Comparison of ENCODE assay signal across 22 mouse cellular contexts in the genomic region with DNA sequence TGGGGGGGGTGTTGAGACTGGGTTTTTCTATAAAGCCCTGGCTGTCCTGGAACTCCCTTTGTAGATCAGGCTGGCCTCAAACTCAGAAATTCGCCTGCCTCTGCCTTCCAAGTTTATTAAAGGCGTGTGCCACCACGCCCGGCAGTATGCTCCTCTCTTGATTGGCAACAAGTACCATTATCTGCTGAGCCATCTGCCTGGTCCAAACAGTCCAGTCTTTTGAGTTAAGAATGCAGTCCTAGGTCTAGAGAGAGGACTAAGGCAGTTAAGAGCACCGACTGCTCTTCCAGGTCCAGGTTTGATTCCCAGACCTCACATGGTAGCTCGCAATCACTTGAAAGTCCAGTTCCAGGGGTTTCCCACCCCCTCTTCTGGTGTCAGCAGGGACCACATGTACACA. TPM values are rescaled to one million over a fixed set of nuclear protein-coding genes. Genes with fewer than 3 reads are reported as not detected.
DNase-seq lines count a peak whose midpoint lies in the region; ATAC-seq and TF ChIP-seq lines count a peak whose summit lies in the region.
"Had no signal": no experiment of that assay in that cellular context is flagged by ENCODE, and none has a peak within 500 bp of the region (broad histone marks: within the 10 kb centered on the region; RNA-seq: fewer than 3 reads in every experiment).

No protein-coding gene starts in this region.

- H3K4me2 ChIP-seq in liver, embryonic 14.5 days (ENCODE audit: low read depth): no peak overlapping the region
- H3K4me2 ChIP-seq in liver, embryonic 11.5 days: no peak overlapping the region
- H3K4me2 ChIP-seq in intestine, embryonic 15.5 days (replicated peaks): no peak overlapping the region
- H3K4me2 ChIP-seq: embryonic facial prominence, embryonic 13.5 days; embryonic facial prominence, embryonic 15.5 days; forebrain, embryonic 12.5 days had no signal

- no peak for TF ChIP-seq CTCF in liver, embryonic 14.5 days (IDR thresholded peaks at IDR 0.05; ENCODE audit: low read depth)

- H3K9ac ChIP-seq in liver, embryonic 14.5 days (replicated peaks): no peak overlapping the region
- H3K9ac ChIP-seq in liver, embryonic 11.5 days (ENCODE audit: low read depth, low read length): no peak overlapping the region
- no peak overlapping the region for H3K9ac ChIP-seq in intestine, embryonic 15.5 days
- H3K9ac ChIP-seq: embryonic facial prominence, embryonic 13.5 days; embryonic facial prominence, embryonic 15.5 days; forebrain, embryonic 12.5 days had no signal

- no peaks in the 10 kb centered on the region for H3K9me3 ChIP-seq in liver, embryonic 14.5 days (ENCODE audit: control insufficient read depth, low read length)
- H3K9me3 ChIP-seq in liver, embryonic 11.5 days (ENCODE audit: control insufficient read depth, low read length): no peaks in the 10 kb centered on the region
- H3K9me3 ChIP-seq in intestine, embryonic 15.5 days: no peaks in the 10 kb centered on the region
- H3K9me3 ChIP-seq: embryonic facial prominence, embryonic 13.5 days; embryonic facial prominence, embryonic 15.5 days; forebrain, embryonic 10.5 days; forebrain, embryonic 12.5 days had no signal

- no peak for DNase-seq in liver, embryonic 14.5 days (ENCODE audit: low read depth in 3 of 3, low spot score in 3 of 3)
- no peak for DNase-seq in liver, embryonic 11.5 days (ENCODE audit: low spot score)
- no peak for DNase-seq in gastrocnemius, postnatal 36 days
- DNase-seq: adrenal gland, adult 2 months; adrenal gland, postnatal 10 days; adrenal gland, postnatal 25 days; cerebellum, adult 11 months; cerebellum, adult 18-20 months; cerebellum, adult 8-10 months; cerebellum, adult 9-11 months; cerebellum, postnatal 14 days; cerebellum, postnatal 36 days; embryo, embryonic 11 days had no signal

- WGBS in liver, embryonic 14.5 days (ENCODE audit: insufficient replicate concordance): 64% methylated on average over 6 of the region's 6 CpGs
- WGBS in liver, embryonic 11.5 days: 82% methylated on average over 6 of the region's 6 CpGs
- WGBS in intestine, embryonic 15.5 days: 87% methylated on average over 6 of the region's 6 CpGs

- ATAC-seq in liver, embryonic 14.5 days (ENCODE audit: insufficient read depth): no peak
- ATAC-seq in liver, embryonic 11.5 days (replicated peaks; ENCODE audit: low FRiP score): no peak
- peak; percentile 50; the same call in 1 of the 2 replicates for ATAC-seq in erythroblast, adult 5-6 weeks (replicated peaks; ENCODE audit: low FRiP score, poor library complexity, severe bottlenecking)
- ATAC-seq in intestine, embryonic 15.5 days: no peak
- ATAC-seq: forebrain, embryonic 14.5 days; forebrain, embryonic 16.5 days had no signal

- no peaks in the 10 kb centered on the region for H3K4me1 ChIP-seq in liver, embryonic 14.5 days (replicated peaks; ENCODE audit: control insufficient read depth in 2 of 2, insufficient read depth in 2 of 2, low read length in 1 of 2)
- H3K4me1 ChIP-seq in liver, embryonic 11.5 days (replicated peaks; ENCODE audit: control insufficient read depth, insufficient read depth, low read length): no peaks in the 10 kb centered on the region
- H3K4me1 ChIP-seq in intestine, embryonic 15.5 days (replicated peaks): no peaks in the 10 kb centered on the region
- H3K4me1 ChIP-seq: embryonic facial prominence, embryonic 13.5 days; embryonic facial prominence, embryonic 15.5 days; forebrain, embryonic 10.5 days; forebrain, embryonic 12.5 days had no signal

- TF ChIP-seq EP300 in liver, embryonic 14.5 days (IDR thresholded peaks at IDR 0.05; ENCODE audit: low read depth): peak; percentile 19; the same call in 1 of the 2 replicates

- peaks cover 91% of the 10 kb centered on the region for H3K36me3 ChIP-seq in liver, embryonic 14.5 days (replicated peaks; ENCODE audit: control insufficient read depth, insufficient read depth, low read depth)
- peaks cover 74% of the 10 kb centered on the region for H3K36me3 ChIP-seq in liver, embryonic 11.5 days (ENCODE audit: control insufficient read depth, insufficient read depth, low read length)
- H3K36me3 ChIP-seq in intestine, embryonic 15.5 days: peaks cover 65% of the 10 kb centered on the region

- no peak overlapping the region for H3K27ac ChIP-seq in liver, embryonic 14.5 days
- H3K27ac ChIP-seq in liver, embryonic 11.5 days (ENCODE audit: low read depth, low read length): no peak overlapping the region
- no peak overlapping the region for H3K27ac ChIP-seq in intestine, embryonic 15.5 days
- H3K27ac ChIP-seq: embryonic facial prominence, embryonic 13.5 days; embryonic facial prominence, embryonic 15.5 days; forebrain, embryonic 10.5 days; forebrain, embryonic 12.5 days had no signal

- H3K27me3 ChIP-seq in liver, embryonic 14.5 days (ENCODE audit: control insufficient read depth, insufficient read depth, low read length): no peaks in the 10 kb centered on the region
- H3K27me3 ChIP-seq in liver, embryonic 11.5 days (replicated peaks; ENCODE audit: control insufficient read depth, insufficient read depth, low read length): no peaks in the 10 kb centered on the region
- no peaks in the 10 kb centered on the region for H3K27me3 ChIP-seq in intestine, embryonic 15.5 days (replicated peaks)
- H3K27me3 ChIP-seq: embryonic facial prominence, embryonic 13.5 days; embryonic facial prominence, embryonic 15.5 days; forebrain, embryonic 12.5 days had no signal

- H3K4me3 ChIP-seq in liver, embryonic 14.5 days (ENCODE audit: insufficient read depth in 1 of 2, low read depth in 2 of 2, low read length in 2 of 2): no peak overlapping the region
- H3K4me3 ChIP-seq in liver, embryonic 11.5 days (ENCODE audit: low read depth, low read length): no peak overlapping the region
- H3K4me3 ChIP-seq in intestine, embryonic 15.5 days (replicated peaks): no peak overlapping the region
- H3K4me3 ChIP-seq: embryonic facial prominence, embryonic 13.5 days; embryonic facial prominence, embryonic 15.5 days; erythroblast, embryonic 14.5 days; forebrain, embryonic 10.5 days; forebrain, embryonic 12.5 days had no signal

- intact Hi-C loops in gastrocnemius, postnatal 36 days (cut with DNase I): no loop called here

RNA-seq across cellular contexts. Expression of gene Ddx46, which starts 16.2 kb away (rescaled TPM):
- polyA plus RNA-seq in liver, embryonic 14.5 days (2012; rRNA removed): 9.8 and 19.3 TPM in 2 replicates
- 17.4 and 19.2 TPM in 2 replicates for polyA plus RNA-seq in liver, embryonic 14.5 days (2014; fragmentation: Nextera tagmentation; extraction: Ambion mirVana)
- 51.5 and 54.0 TPM in 2 replicates for polyA plus RNA-seq in liver, embryonic 11.5 days (2014; fragmentation: Nextera tagmentation; extraction: Ambion mirVana)
- 32.6 and 35.4 TPM in 2 replicates for total RNA-seq in erythroblast, adult 5-6 weeks (2015; ENCODE audit: low replicate concordance)
- total RNA-seq in erythroblast, adult 5-6 weeks (2017; ENCODE audit: low replicate concordance): 36.6 and 42.2 TPM in 2 replicates
- polyA plus RNA-seq in intestine, embryonic 15.5 days (2015; fragmentation: Nextera tagmentation; extraction: Ambion mirVana): 31.4 and 31.5 TPM in 2 replicates
- 10 to 100 TPM; 17.7 to 19.8 TPM for total RNA-seq in gastrocnemius, postnatal 36 days (2021)

RNA-seq across cellular contexts. Expression of gene Caml, which starts 28.2 kb away (rescaled TPM):
- 7.4 and 12.4 TPM in 2 replicates for polyA plus RNA-seq in liver, embryonic 14.5 days (2012; rRNA removed)
- polyA plus RNA-seq in liver, embryonic 14.5 days (2014; fragmentation: Nextera tagmentation; extraction: Ambion mirVana): 13.4 and 13.5 TPM in 2 replicates
- polyA plus RNA-seq in liver, embryonic 11.5 days (2014; fragmentation: Nextera tagmentation; extraction: Ambion mirVana): 35.8 and 36.2 TPM in 2 replicates
- total RNA-seq in erythroblast, adult 5-6 weeks (2015; ENCODE audit: low replicate concordance): 12.9 and 14.6 TPM in 2 replicates
- total RNA-seq in erythroblast, adult 5-6 weeks (2017; ENCODE audit: low replicate concordance): 6.4 and 26.3 TPM in 2 replicates
- polyA plus RNA-seq in intestine, embryonic 15.5 days (2015; fragmentation: Nextera tagmentation; extraction: Ambion mirVana): 41.6 and 46.9 TPM in 2 replicates
- 1 to 10 TPM; 8.2 TPM for total RNA-seq in gastrocnemius, postnatal 36 days (2021)

RNA-seq across cellular contexts. Expression of gene B230219D22Rik, which starts 41.9 kb away (rescaled TPM):
- 14.7 and 17.4 TPM in 2 replicates for polyA plus RNA-seq in liver, embryonic 14.5 days (2012; rRNA removed)
- polyA plus RNA-seq in liver, embryonic 14.5 days (2014; fragmentation: Nextera tagmentation; extraction: Ambion mirVana): 8.4 and 9.7 TPM in 2 replicates
- polyA plus RNA-seq in liver, embryonic 11.5 days (2014; fragmentation: Nextera tagmentation; extraction: Ambion mirVana): 39.3 and 42.8 TPM in 2 replicates
- 15.2 and 23.6 TPM in 2 replicates for total RNA-seq in erythroblast, adult 5-6 weeks (2015; ENCODE audit: low replicate concordance)
- 15.1 and 19.1 TPM in 2 replicates for total RNA-seq in erythroblast, adult 5-6 weeks (2017; ENCODE audit: low replicate concordance)
- polyA plus RNA-seq in intestine, embryonic 15.5 days (2015; fragmentation: Nextera tagmentation; extraction: Ambion mirVana): 45.2 and 46.2 TPM in 2 replicates
- total RNA-seq in gastrocnemius, postnatal 36 days (2021): 10 to 100 TPM; 23.7 to 28.5 TPM

RNA-seq across cellular contexts. Expression of gene B4galt7, which starts 51.3 kb away (rescaled TPM):
- 5.5 and 5.8 TPM in 2 replicates for polyA plus RNA-seq in liver, embryonic 14.5 days (2012; rRNA removed)
- polyA plus RNA-seq in liver, embryonic 14.5 days (2014; fragmentation: Nextera tagmentation; extraction: Ambion mirVana): 1.8 and 1.9 TPM in 2 replicates
- 16.0 and 16.4 TPM in 2 replicates for polyA plus RNA-seq in liver, embryonic 11.5 days (2014; fragmentation: Nextera tagmentation; extraction: Ambion mirVana)
- total RNA-seq in erythroblast, adult 5-6 weeks (2015; ENCODE audit: low replicate concordance): 0.77 and 0.84 TPM in 2 replicates
- total RNA-seq in erythroblast, adult 5-6 weeks (2017; ENCODE audit: low replicate concordance): 0.42 and 4.3 TPM in 2 replicates
- polyA plus RNA-seq in intestine, embryonic 15.5 days (2015; fragmentation: Nextera tagmentation; extraction: Ambion mirVana): 21.7 and 23.2 TPM in 2 replicates
- total RNA-seq in gastrocnemius, postnatal 36 days (2021): 1 to 10 TPM; 4.3 to 6.5 TPM
